Mouse (Mus musculus): Measurements from ENCODE around the gene Cgrrf1. TPM values are rescaled to one million over a fixed set of nuclear protein-coding genes. Genes with fewer than 3 reads are reported as not detected.

Gene Cgrrf1
- polyA plus RNA-seq, 1 experiment from 2014 or later = 41.9 TPM

DNA sequence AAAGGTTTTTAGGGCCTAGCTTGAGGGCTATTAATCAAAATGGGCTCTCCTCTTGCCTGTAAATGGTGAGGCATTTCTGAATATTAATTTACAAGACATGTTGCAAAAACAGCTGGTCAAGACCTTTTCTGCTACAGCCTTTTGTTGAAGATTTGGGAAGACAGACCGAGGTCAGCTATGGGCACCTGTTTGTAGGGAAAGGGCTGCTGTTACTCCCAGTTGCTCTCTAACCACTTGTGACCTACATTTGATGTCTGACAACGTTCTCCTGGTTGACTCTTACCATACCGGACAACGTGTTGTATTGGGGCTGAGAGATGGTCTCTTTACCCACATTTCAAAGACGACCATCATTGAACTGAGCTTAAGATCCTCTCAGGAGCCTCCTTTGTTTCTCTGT is 66.0 kb downstream of the Cgrrf1 start:
- ATAC-seq (replicated peaks; ENCODE audit: low FRiP score, low read depth) (no peak), DNase-seq (ENCODE audit: low spot score) (no peak)
- 82% methylated on average over 5 of the region's 5 CpGs for WGBS
- Histone ChIP-seq H3K4me3 (replicated peaks; ENCODE audit: low read depth, low read length) (no peak overlapping the region), H3K9me3 (replicated peaks; ENCODE audit: low read length) (no peaks in the 10 kb centered on the region), H3K4me1 (replicated peaks; ENCODE audit: insufficient read depth, low read length) (no peaks in the 10 kb centered on the region), H3K4me2 (ENCODE audit: low read length) (no peak overlapping the region), H3K27ac (no peak overlapping the region), H3K36me3 (ENCODE audit: insufficient read depth, low read length) (no peaks in the 10 kb centered on the region), H3K9ac (ENCODE audit: low read depth, low read length) (no peak overlapping the region), H3K27me3 (ENCODE audit: insufficient read depth, low read length) (no peaks in the 10 kb centered on the region)
- TF ChIP-seq CTCF (IDR thresholded peaks at IDR 0.05; ENCODE audit: low read depth) = no peak

DNA sequence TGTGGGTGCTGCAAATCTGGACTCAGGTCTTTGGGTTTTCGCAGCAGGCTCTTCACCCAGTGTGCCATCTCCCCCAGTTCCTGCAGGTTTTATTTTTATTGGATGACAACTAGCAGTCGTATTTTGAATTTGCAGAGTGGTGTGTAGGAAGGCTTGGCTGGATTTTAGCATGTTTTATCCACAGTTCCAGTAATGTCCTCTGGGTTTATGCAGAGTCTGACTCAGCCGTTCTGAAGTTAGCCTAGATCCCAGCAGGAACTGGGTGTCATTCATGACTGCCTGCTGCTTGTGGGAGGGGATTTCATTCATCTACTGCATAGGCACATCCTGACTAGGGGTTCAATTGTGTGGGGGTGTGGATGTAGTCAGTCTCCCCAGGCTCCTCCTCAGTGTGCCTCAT is 66.7 kb downstream of the Cgrrf1 start:
- ATAC-seq (replicated peaks; ENCODE audit: low FRiP score, low read depth) (no peak), DNase-seq (ENCODE audit: low spot score) (no peak)
- H3K9me3 ChIP-seq (replicated peaks; ENCODE audit: low read length) = no peaks in the 10 kb centered on the region
- H3K27ac ChIP-seq = no peak overlapping the region
- H3K4me1 ChIP-seq (replicated peaks; ENCODE audit: insufficient read depth, low read length) = no peaks in the 10 kb centered on the region
- no peaks in the 10 kb centered on the region for H3K27me3 ChIP-seq (ENCODE audit: insufficient read depth, low read length)
- no peak overlapping the region for H3K4me2 ChIP-seq (ENCODE audit: low read length)
- WGBS = 59% methylated on average over 3 of the region's 3 CpGs
- no peak overlapping the region for H3K4me3 ChIP-seq (replicated peaks; ENCODE audit: low read depth, low read length)
- H3K9ac ChIP-seq (ENCODE audit: low read depth, low read length) = no peak overlapping the region
- no peaks in the 10 kb centered on the region for H3K36me3 ChIP-seq (ENCODE audit: insufficient read depth, low read length)
- no peak for TF ChIP-seq CTCF (IDR thresholded peaks at IDR 0.05; ENCODE audit: low read depth)

DNA sequence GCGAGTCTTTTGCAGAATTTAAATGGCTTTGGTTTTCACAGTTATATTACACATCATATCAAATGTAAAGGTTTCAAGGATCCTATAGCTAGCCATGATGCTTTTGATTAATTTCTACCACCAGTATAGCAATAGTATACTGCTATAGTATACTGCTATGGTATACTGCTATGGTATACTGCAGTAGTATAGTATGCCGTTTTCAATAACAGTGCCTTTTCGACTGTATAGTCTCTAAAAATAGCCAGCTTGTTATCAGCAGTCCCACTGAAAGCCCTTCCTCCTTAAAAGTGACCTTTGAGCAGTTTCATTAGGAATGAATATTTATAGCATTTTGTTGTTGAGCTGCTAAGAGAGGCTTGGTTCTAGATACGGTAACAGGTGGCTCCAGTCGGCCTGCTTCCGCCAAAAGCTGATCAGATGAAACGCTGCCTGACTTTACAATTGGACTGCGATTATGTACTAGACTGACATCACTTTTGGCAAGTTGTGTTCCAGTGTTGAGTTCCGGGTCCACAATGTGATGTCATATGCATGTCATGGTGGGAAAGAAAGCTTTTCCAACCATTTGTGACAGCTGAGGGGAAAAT is 70.7 kb downstream of the Cgrrf1 start:
- DNase-seq (ENCODE audit: low spot score) = no peak
- WGBS = 58% methylated on average over 9 of the region's 9 CpGs
- Histone ChIP-seq H3K9ac (ENCODE audit: low read depth, low read length) (no peak overlapping the region), H3K4me1 (replicated peaks; ENCODE audit: insufficient read depth, low read length) (no peaks in the 10 kb centered on the region), H3K27me3 (ENCODE audit: insufficient read depth, low read length) (no peaks in the 10 kb centered on the region), H3K4me2 (ENCODE audit: low read length) (no peak overlapping the region), H3K27ac (no peak overlapping the region), H3K4me3 (replicated peaks; ENCODE audit: low read depth, low read length) (no peak overlapping the region), H3K36me3 (ENCODE audit: insufficient read depth, low read length) (no peaks in the 10 kb centered on the region), H3K9me3 (replicated peaks; ENCODE audit: low read length) (no peaks in the 10 kb centered on the region)
- TF ChIP-seq CTCF (IDR thresholded peaks at IDR 0.05; ENCODE audit: low read depth) = no peak
- ATAC-seq (replicated peaks; ENCODE audit: low FRiP score, low read depth) = no peak

Other genes with a start within 250 kb of the Cgrrf1 start
- 38.0 and 44.0 TPM in 2 replicates for gene Cdkn3, start 71.6 kb upstream of the Cgrrf1 start, polyA plus RNA-seq (2015; fragmentation: Nextera tagmentation; extraction: Ambion mirVana)
- gene Cnih1, start 43.7 kb upstream of the Cgrrf1 start, polyA plus RNA-seq (2015; fragmentation: Nextera tagmentation; extraction: Ambion mirVana) = 170 and 187 TPM in 2 replicates
- gene Gmfb, start 9.9 kb upstream of the Cgrrf1 start, polyA plus RNA-seq (2015; fragmentation: Nextera tagmentation; extraction: Ambion mirVana) = 58.3 and 70.3 TPM in 2 replicates
- gene Samd4, start 50.7 kb downstream of the Cgrrf1 start, polyA plus RNA-seq (2015; fragmentation: Nextera tagmentation; extraction: Ambion mirVana) = 4.4 and 5.2 TPM in 2 replicates